Mouse (Mus musculus) heart, embryonic 15.5 days (tissue): ENCODE data around the gene Gm10639. TPM values are rescaled to one million over a fixed set of nuclear protein-coding genes. Genes with fewer than 3 reads are reported as not detected.
"Not testable (repeated sequence)": the region's sequence is repeated elsewhere in the genome, so short reads cannot be mapped to it uniquely, and the experiment has no call there.

Experiments used
- ATAC-seq: fragments of 200-750 bp; cut with Nextera tagmentation; replicated peaks from 2 replicates; pipeline ENCODE4 v1.8.0; 2017; ENCODE audit warnings: low read depth, moderate TSS enrichment; ENCODE audit not compliant: insufficient number of reproducible peaks, insufficient read depth, low FRiP score
- H3K27ac ChIP-seq: fragments of 300-500 bp; sonication (generic); 2 replicates; pipeline ENCODE4 v1.5.1; 2015; ENCODE audit warnings: mild to moderate bottlenecking, inconsistent platforms
- H3K27me3 ChIP-seq: fragments of 300-500 bp; sonication (generic); 2 replicates; pipeline ENCODE4 v1.6.1; 2015; ENCODE audit warnings: inconsistent platforms
- H3K36me3 ChIP-seq: fragments of 300-500 bp; sonication (generic); 2 replicates; pipeline ENCODE4 v1.6.1; 2015; ENCODE audit warnings: mild to moderate bottlenecking, inconsistent platforms
- H3K4me1 ChIP-seq: fragments of 300-500 bp; sonication (generic); replicated peaks from 2 replicates; pipeline ENCODE4 v1.6.1; 2015; ENCODE audit warnings: inconsistent platforms
- H3K4me2 ChIP-seq: fragments of 300-500 bp; sonication (generic); 2 replicates; pipeline ENCODE4 v1.6.1; 2015; ENCODE audit warnings: inconsistent platforms, mild to moderate bottlenecking, moderate library complexity
- H3K4me3 ChIP-seq: fragments of 300-500 bp; sonication (generic); 2 replicates; pipeline ENCODE4 v1.5.1; 2015; ENCODE audit warnings: mild to moderate bottlenecking, inconsistent platforms
- H3K9ac ChIP-seq: fragments of 300-500 bp; sonication (generic); 2 replicates; pipeline ENCODE4 v1.6.1; 2015; ENCODE audit warnings: mild to moderate bottlenecking, inconsistent platforms
- H3K9me3 ChIP-seq: fragments of 300-500 bp; sonication (generic); replicated peaks from 2 replicates; pipeline ENCODE4 v1.6.1; 2016; ENCODE audit warnings: inconsistent platforms
- WGBS: fragments of 180-500 bp; shearing (Covaris S2); methylation state at CpG from one replicate; pipeline ENCODE4 v1.1.7; 2015; ENCODE audit warnings: mixed read lengths; 5-methylcytosine and 5-hydroxymethylcytosine counted together
- polyA plus RNA-seq: library from polyadenylated mRNA; unstranded; fragments of >200 nt; fragmentation: Nextera tagmentation; extraction: Ambion mirVana; gene quantifications from 2 replicates; pipeline ENCODE4 v1.2.1, GENCODE M21; 2015

Gm10639 gene
- polyA plus RNA-seq, 1 experiment from 2014 or later: not detected

GRCm38 (mm10) chr9:78299143-78299542 is 9.4 kb downstream of the Gm10639 start:
- H3K36me3 ChIP-seq, H3K9ac ChIP-seq, H3K9me3 ChIP-seq, H3K27ac ChIP-seq, H3K4me2 ChIP-seq, H3K4me3 ChIP-seq, H3K4me1 ChIP-seq, ATAC-seq, H3K27me3 ChIP-seq: not testable (repeated sequence)
- 25% methylated on average over 1 of the region's 1 CpGs for WGBS

DNA sequence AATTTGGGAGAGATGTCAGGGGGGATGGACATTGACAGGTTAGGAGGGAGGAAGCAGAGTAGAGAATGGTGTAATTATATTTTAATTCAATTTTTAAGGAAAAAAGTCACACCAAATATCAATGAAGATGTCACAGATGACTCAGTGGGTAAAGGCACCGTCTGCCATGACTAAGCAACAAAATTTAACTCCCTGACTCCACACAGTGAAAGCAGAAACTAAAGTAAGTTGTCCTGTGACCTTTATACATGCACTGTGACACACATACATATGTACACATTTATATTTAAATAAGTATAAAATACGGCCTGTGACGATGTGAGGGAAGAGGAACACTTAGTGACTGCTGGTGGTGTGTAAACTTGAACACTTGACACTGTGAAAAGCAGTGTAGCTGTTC is 18.4 kb downstream of the Gm10639 start:
- not testable (repeated sequence) for H3K9me3 ChIP-seq, H3K4me2 ChIP-seq, H3K27me3 ChIP-seq, H3K4me3 ChIP-seq, H3K27ac ChIP-seq, ATAC-seq, H3K9ac ChIP-seq, H3K4me1 ChIP-seq, H3K36me3 ChIP-seq
- 79% methylated on average over 3 of the region's 3 CpGs for WGBS

GRCm38 (mm10) chr9:78314696-78315095 is 25.0 kb downstream of the Gm10639 start, which contains the start of gene Omt2a:
Gene Omt2a (minus strand): TSS chr9:78314796.
- H3K27ac ChIP-seq: no peak within 1 kb of the TSS
- no peaks in the 10 kb centered on the region for H3K4me1 ChIP-seq
- no peaks in the 10 kb centered on the region for H3K36me3 ChIP-seq
- H3K9me3 ChIP-seq: no peaks in the 10 kb centered on the region
- H3K9ac ChIP-seq: no peak within 1 kb of the TSS
- no peak within 1 kb of the TSS for H3K4me3 ChIP-seq
- no peaks in the 10 kb centered on the region for H3K27me3 ChIP-seq
- 63% methylated on average over 2 of the region's 2 CpGs for WGBS
- no peak for ATAC-seq
- H3K4me2 ChIP-seq: no peak within 1 kb of the TSS

- no peak overlapping the region for H3K27ac ChIP-seq
- no peaks in the 10 kb centered on the region for H3K36me3 ChIP-seq
- WGBS: 28% methylated on average over 1 of the region's 1 CpGs
- no peak overlapping the region for H3K9ac ChIP-seq
- no peak overlapping the region for H3K4me2 ChIP-seq
- no peak for ATAC-seq
- no peaks in the 10 kb centered on the region for H3K4me1 ChIP-seq
- H3K9me3 ChIP-seq: no peaks in the 10 kb centered on the region
- H3K27me3 ChIP-seq: no peaks in the 10 kb centered on the region
- H3K4me3 ChIP-seq: no peak overlapping the region
Observed at GRCm38 (mm10) chr9:78319499-78319898, 29.8 kb downstream of the Gm10639 start.

GRCm38 (mm10) chr9:78327289-78327688 is 37.6 kb downstream of the Gm10639 start, which contains the start of gene Omt2b:
Gene Omt2b (plus strand): TSS chr9:78327589.
- 57% methylated on average over 1 of the region's 1 CpGs for WGBS
- not testable (repeated sequence) for H3K4me1 ChIP-seq, H3K9ac ChIP-seq, H3K4me3 ChIP-seq, H3K36me3 ChIP-seq, H3K9me3 ChIP-seq, H3K27me3 ChIP-seq, H3K27ac ChIP-seq, ATAC-seq, H3K4me2 ChIP-seq

- not testable (repeated sequence) for ATAC-seq, H3K4me3 ChIP-seq, H3K36me3 ChIP-seq, H3K9ac ChIP-seq, H3K4me1 ChIP-seq, H3K9me3 ChIP-seq, H3K4me2 ChIP-seq, H3K27ac ChIP-seq, H3K27me3 ChIP-seq
Observed at GRCm38 (mm10) chr9:78337050-78337449, 47.3 kb downstream of the Gm10639 start.

DNA sequence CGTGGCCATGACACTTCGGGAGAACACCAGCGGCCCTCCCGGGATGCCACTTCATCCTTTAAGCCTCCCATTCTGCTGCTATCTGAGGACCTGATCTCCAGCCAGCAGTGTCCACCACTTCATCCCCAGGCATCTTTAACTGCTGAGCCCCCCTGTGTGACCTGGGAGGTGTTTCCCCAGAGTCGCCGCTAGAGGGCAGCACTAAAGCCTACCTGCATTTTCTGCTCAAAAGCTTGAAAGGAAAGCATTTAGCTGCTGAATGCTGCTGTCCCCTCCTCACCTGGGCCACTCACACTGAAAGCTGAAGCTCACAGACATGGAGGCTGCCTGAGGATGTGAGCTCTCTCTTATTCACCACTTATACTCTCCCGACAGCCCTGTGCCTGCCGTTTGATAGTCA is 50.6 kb downstream of the Gm10639 start:
- WGBS: 13% methylated on average over 8 of the region's 8 CpGs
- H3K4me1 ChIP-seq, H3K36me3 ChIP-seq, H3K27me3 ChIP-seq, H3K4me3 ChIP-seq, ATAC-seq, H3K9ac ChIP-seq, H3K9me3 ChIP-seq, H3K27ac ChIP-seq, H3K4me2 ChIP-seq: not testable (repeated sequence)

- not testable (repeated sequence) for H3K27ac ChIP-seq, H3K4me2 ChIP-seq, H3K4me3 ChIP-seq, H3K4me1 ChIP-seq, H3K27me3 ChIP-seq, ATAC-seq, H3K36me3 ChIP-seq, H3K9me3 ChIP-seq, H3K9ac ChIP-seq
- WGBS: 89% methylated on average over 4 of the region's 4 CpGs
Observed at GRCm38 (mm10) chr9:78342494-78342893, 52.8 kb downstream of the Gm10639 start.

DNA sequence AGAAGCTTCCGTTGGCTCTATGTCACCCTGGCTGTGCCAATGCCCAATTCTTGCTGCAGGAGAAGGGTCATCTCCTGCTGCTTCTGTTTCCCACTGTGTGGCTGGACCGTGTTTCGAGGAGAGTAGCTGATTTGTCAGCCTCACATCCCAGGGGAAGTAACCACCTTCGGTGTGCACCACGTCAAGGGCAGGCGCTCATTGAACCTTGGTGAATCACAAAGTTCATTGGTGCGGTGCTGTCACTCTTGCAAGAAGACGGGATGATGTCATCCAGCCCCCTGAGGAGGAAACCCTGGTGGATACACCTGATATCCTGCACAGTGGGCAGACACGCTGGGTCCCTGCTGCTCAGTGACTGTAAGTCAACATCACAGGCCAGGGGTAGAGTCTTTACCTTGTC is 53.3 kb downstream of the Gm10639 start:
- H3K4me3 ChIP-seq, H3K36me3 ChIP-seq, H3K9me3 ChIP-seq, H3K27ac ChIP-seq, H3K4me1 ChIP-seq, H3K9ac ChIP-seq, H3K4me2 ChIP-seq, ATAC-seq, H3K27me3 ChIP-seq: not testable (repeated sequence)
- WGBS: 79% methylated on average over 9 of the region's 9 CpGs

- not testable (repeated sequence) for ATAC-seq, H3K4me3 ChIP-seq, H3K4me1 ChIP-seq, H3K27me3 ChIP-seq, H3K9me3 ChIP-seq, H3K36me3 ChIP-seq, H3K9ac ChIP-seq, H3K4me2 ChIP-seq, H3K27ac ChIP-seq
- 47% methylated on average over 4 of the region's 4 CpGs for WGBS
Observed at GRCm38 (mm10) chr9:78345235-78345634, 55.5 kb downstream of the Gm10639 start.

DNA sequence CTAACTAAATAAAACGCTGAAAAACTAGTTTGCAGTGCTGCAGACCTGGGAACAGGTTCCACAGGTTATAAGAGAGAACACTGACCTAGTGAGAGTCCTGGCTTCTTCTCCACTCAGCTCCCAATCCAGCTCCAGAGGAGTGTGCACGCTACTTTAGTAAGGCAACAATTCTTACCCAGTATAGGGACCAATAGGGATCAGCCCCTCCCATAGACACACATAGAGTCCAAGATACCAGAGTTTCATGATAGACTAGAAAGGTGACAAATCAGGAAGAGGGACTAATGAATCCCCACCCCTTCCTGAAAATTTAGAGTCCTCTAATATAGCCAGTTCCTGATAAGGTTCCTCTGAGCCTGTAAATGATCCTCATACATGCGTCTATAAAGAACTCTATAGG is 57.3 kb downstream of the Gm10639 start:
- no peaks in the 10 kb centered on the region for H3K4me1 ChIP-seq
- H3K27ac ChIP-seq: no peak overlapping the region
- no peaks in the 10 kb centered on the region for H3K36me3 ChIP-seq
- no peaks in the 10 kb centered on the region for H3K9me3 ChIP-seq
- WGBS: 49% methylated on average over 3 of the region's 3 CpGs
- no peak overlapping the region for H3K9ac ChIP-seq
- no peaks in the 10 kb centered on the region for H3K27me3 ChIP-seq
- no peak overlapping the region for H3K4me3 ChIP-seq
- ATAC-seq: no peak
- no peak overlapping the region for H3K4me2 ChIP-seq

GRCm38 (mm10) chr9:78348206-78349004 is 58.7 kb downstream of the Gm10639 start:
- H3K9me3 ChIP-seq, ATAC-seq, H3K27me3 ChIP-seq, H3K4me2 ChIP-seq, H3K9ac ChIP-seq, H3K4me3 ChIP-seq, H3K4me1 ChIP-seq, H3K27ac ChIP-seq, H3K36me3 ChIP-seq: not testable (repeated sequence)
- 64% methylated on average over 6 of the region's 6 CpGs for WGBS
